Comparison of ENCODE assay signal across 10 mouse cellular contexts in genomic region chr4:136861806-136862205, GRCm38 (mm10). TPM values are rescaled to one million over a fixed set of nuclear protein-coding genes. Genes with fewer than 3 reads are reported as not detected.
DNase-seq lines count a peak whose midpoint lies in the region; ATAC-seq and TF ChIP-seq lines count a peak whose summit lies in the region.
"Had no signal": no experiment of that assay in that cellular context is flagged by ENCODE, and none has a peak within 500 bp of the region (broad histone marks: within the 10 kb centered on the region; RNA-seq: fewer than 3 reads in every experiment).

No protein-coding gene starts in this region.

- H3K27ac ChIP-seq in ES-Bruce4 (ENCODE audit: insufficient read depth, low read length) = no peak overlapping the region
- peak overlapping the region; percentile 49 for H3K27ac ChIP-seq in hindbrain, embryonic 14.5 days
- H3K27ac ChIP-seq in neural tube, embryonic 11.5 days (ENCODE audit: low read depth, low read length) = peak overlapping the region; percentile 83
- no peak overlapping the region for H3K27ac ChIP-seq in heart, embryonic 11.5 days (ENCODE audit: low read depth, low read length)
- H3K27ac ChIP-seq: lung, embryonic 15.5 days had no signal

- no peak for TF ChIP-seq EP300 in ES-Bruce4 (IDR thresholded peaks at IDR 0.05; ENCODE audit: insufficient read depth, low read depth, low read length)

- TF ChIP-seq POLR2A in ES-Bruce4 (IDR thresholded peaks at IDR 0.05; ENCODE audit: insufficient read depth, low read length) = no peak

- no peaks in the 10 kb centered on the region for H3K4me1 ChIP-seq in ES-Bruce4 (ENCODE audit: control insufficient read depth, insufficient read depth, low read length)
- H3K4me1 ChIP-seq in hindbrain, embryonic 14.5 days (replicated peaks; ENCODE audit: control insufficient read depth, insufficient read depth, low read length) = peaks cover 29% of the 10 kb centered on the region
- H3K4me1 ChIP-seq in neural tube, embryonic 11.5 days (ENCODE audit: control insufficient read depth, insufficient read depth, low read length) = peaks cover 23% of the 10 kb centered on the region
- peaks cover 4% of the 10 kb centered on the region; the same call in 1 of the 2 replicates for H3K4me1 ChIP-seq in heart, embryonic 11.5 days (ENCODE audit: control insufficient read depth, insufficient read depth, low read length)
- H3K4me1 ChIP-seq: lung, embryonic 15.5 days had no signal

- no peaks in the 10 kb centered on the region for H3K9me3 ChIP-seq in ES-Bruce4 (replicated peaks; ENCODE audit: control insufficient read depth, insufficient read depth, low read length, poor library complexity, severe bottlenecking)
- H3K9me3 ChIP-seq in hindbrain, embryonic 14.5 days (ENCODE audit: control insufficient read depth, low read length) = no peaks in the 10 kb centered on the region
- no peaks in the 10 kb centered on the region for H3K9me3 ChIP-seq in neural tube, embryonic 11.5 days (ENCODE audit: control insufficient read depth, low read length)
- no peaks in the 10 kb centered on the region for H3K9me3 ChIP-seq in heart, embryonic 11.5 days (replicated peaks; ENCODE audit: control insufficient read depth, low read length)
- H3K9me3 ChIP-seq: lung, embryonic 15.5 days had no signal

- H3K4me2 ChIP-seq in hindbrain, embryonic 14.5 days (replicated peaks) = no peak overlapping the region
- no peak overlapping the region for H3K4me2 ChIP-seq in neural tube, embryonic 11.5 days (ENCODE audit: low read depth)
- H3K4me2 ChIP-seq in heart, embryonic 11.5 days = no peak overlapping the region
- H3K4me2 ChIP-seq: lung, embryonic 15.5 days had no signal

- TF ChIP-seq CTCF in ES-Bruce4 (IDR thresholded peaks at IDR 0.05; ENCODE audit: low read depth, low read length) = no peak

- no peaks in the 10 kb centered on the region for H3K27me3 ChIP-seq in ES-Bruce4 (ENCODE audit: control insufficient read depth, insufficient read depth, low read length, poor library complexity, severe bottlenecking)
- H3K27me3 ChIP-seq in hindbrain, embryonic 14.5 days (ENCODE audit: control insufficient read depth, insufficient read depth, low read length) = no peaks in the 10 kb centered on the region
- H3K27me3 ChIP-seq in neural tube, embryonic 11.5 days (ENCODE audit: control insufficient read depth, insufficient read depth, low read length) = no peaks in the 10 kb centered on the region
- H3K27me3 ChIP-seq in heart, embryonic 11.5 days (ENCODE audit: control insufficient read depth, insufficient read depth, low read length) = peaks cover 77% of the 10 kb centered on the region

- ATAC-seq in hindbrain, embryonic 14.5 days (ENCODE audit: low FRiP score) = peak; percentile 42; the same call in 1 of the 2 replicates
- no peak for ATAC-seq in neural tube, embryonic 11.5 days (ENCODE audit: insufficient read depth, low FRiP score, low TSS enrichment)
- ATAC-seq in heart, embryonic 11.5 days (replicated peaks; ENCODE audit: insufficient number of reproducible peaks, low FRiP score, low TSS enrichment) = no peak

- 2% methylated on average over 17 of the region's 17 CpGs for WGBS in hindbrain, embryonic 14.5 days
- 4% methylated on average over 17 of the region's 17 CpGs for WGBS in neural tube, embryonic 11.5 days
- WGBS in heart, embryonic 11.5 days (ENCODE audit: insufficient replicate concordance) = 6% methylated on average over 17 of the region's 17 CpGs

- no peaks in the 10 kb centered on the region for H3K36me3 ChIP-seq in ES-Bruce4 (ENCODE audit: control insufficient read depth, insufficient read depth, low read length, poor library complexity, severe bottlenecking)
- no peaks in the 10 kb centered on the region for H3K36me3 ChIP-seq in hindbrain, embryonic 14.5 days (replicated peaks; ENCODE audit: control insufficient read depth, insufficient read depth)
- no peaks in the 10 kb centered on the region for H3K36me3 ChIP-seq in neural tube, embryonic 11.5 days (ENCODE audit: control insufficient read depth, insufficient read depth, low read length)
- no peaks in the 10 kb centered on the region for H3K36me3 ChIP-seq in heart, embryonic 11.5 days (ENCODE audit: control insufficient read depth, insufficient read depth, low read length)
- H3K36me3 ChIP-seq: lung, embryonic 15.5 days had no signal

- peak; percentile 58 for DNase-seq in embryo, embryonic 9.5 days (ENCODE audit: extremely low spot score)
- no peak for DNase-seq in hindbrain, embryonic 14.5 days (ENCODE audit: low spot score)
- DNase-seq in neural tube, embryonic 11.5 days (ENCODE audit: low spot score) = peak; percentile 36
- no peak for DNase-seq in kidney, adult 11 months
- no peak for DNase-seq in cerebellum, adult 18-20 months
- DNase-seq: layer of hippocampus, adult 9-11 months; thymus, adult 18-20 months had no signal

- peak overlapping the region; percentile 6; the same call in 1 of the 2 replicates for H3K4me3 ChIP-seq in ES-Bruce4 (ENCODE audit: low read depth, low read length)
- no peak overlapping the region for H3K4me3 ChIP-seq in hindbrain, embryonic 14.5 days (replicated peaks; ENCODE audit: low read length)
- no peak overlapping the region for H3K4me3 ChIP-seq in neural tube, embryonic 11.5 days (ENCODE audit: low read depth, low read length)
- no peak overlapping the region for H3K4me3 ChIP-seq in heart, embryonic 11.5 days (ENCODE audit: low read depth, low read length)
- H3K4me3 ChIP-seq: lung, embryonic 15.5 days had no signal

- H3K9ac ChIP-seq in ES-Bruce4 (ENCODE audit: low read depth, poor library complexity, severe bottlenecking) = peak overlapping the region; percentile 33; the same call in 1 of the 2 replicates
- H3K9ac ChIP-seq in hindbrain, embryonic 14.5 days = peak overlapping the region; percentile 9; the same call in 1 of the 2 replicates
- peak overlapping the region; percentile 52 for H3K9ac ChIP-seq in neural tube, embryonic 11.5 days (ENCODE audit: low read length)
- H3K9ac ChIP-seq in heart, embryonic 11.5 days (ENCODE audit: low read depth, low read length) = no peak overlapping the region
- H3K9ac ChIP-seq: lung, embryonic 15.5 days had no signal

RNA-seq across cellular contexts. Expression of gene C1qb, which starts 24.2 kb away (rescaled TPM):
- polyA plus RNA-seq in ES-Bruce4 (2011; ENCODE audit: insufficient read depth, insufficient read length, low read depth, missing spikeins) = not detected in 2 replicates
- polyA plus RNA-seq in hindbrain, embryonic 14.5 days (2014; fragmentation: Nextera tagmentation; extraction: Ambion mirVana) = 48.6 and 52.3 TPM in 2 replicates
- polyA plus RNA-seq in neural tube, embryonic 11.5 days (2014; fragmentation: Nextera tagmentation; extraction: Ambion mirVana) = 24.2 and 27.3 TPM in 2 replicates
- 14.8 and 17.0 TPM in 2 replicates for polyA plus RNA-seq in heart, embryonic 11.5 days (2014; fragmentation: Nextera tagmentation; extraction: Ambion mirVana)

RNA-seq across cellular contexts. Expression of gene Ephb2, which starts 26.0 kb away (rescaled TPM):
- polyA plus RNA-seq in ES-Bruce4 (2011; ENCODE audit: insufficient read depth, insufficient read length, low read depth, missing spikeins) = 15.1 and 15.5 TPM in 2 replicates
- polyA plus RNA-seq in hindbrain, embryonic 14.5 days (2014; fragmentation: Nextera tagmentation; extraction: Ambion mirVana) = 26.6 and 28.1 TPM in 2 replicates
- 20.4 and 21.0 TPM in 2 replicates for polyA plus RNA-seq in neural tube, embryonic 11.5 days (2014; fragmentation: Nextera tagmentation; extraction: Ambion mirVana)
- polyA plus RNA-seq in heart, embryonic 11.5 days (2014; fragmentation: Nextera tagmentation; extraction: Ambion mirVana) = 2.5 and 2.7 TPM in 2 replicates

RNA-seq across cellular contexts. Expression of gene C1qc, which starts 31.1 kb away (rescaled TPM):
- polyA plus RNA-seq in ES-Bruce4 (2011; ENCODE audit: insufficient read depth, insufficient read length, low read depth, missing spikeins) = not detected in 2 replicates
- polyA plus RNA-seq in hindbrain, embryonic 14.5 days (2014; fragmentation: Nextera tagmentation; extraction: Ambion mirVana) = 29.5 and 30.5 TPM in 2 replicates
- 12.3 and 13.3 TPM in 2 replicates for polyA plus RNA-seq in neural tube, embryonic 11.5 days (2014; fragmentation: Nextera tagmentation; extraction: Ambion mirVana)
- 7.1 and 7.4 TPM in 2 replicates for polyA plus RNA-seq in heart, embryonic 11.5 days (2014; fragmentation: Nextera tagmentation; extraction: Ambion mirVana)

RNA-seq across cellular contexts. Expression of gene C1qa, which starts 36.8 kb away (rescaled TPM):
- polyA plus RNA-seq in ES-Bruce4 (2011; ENCODE audit: insufficient read depth, insufficient read length, low read depth, missing spikeins) = not detected in 2 replicates
- 29.9 and 33.4 TPM in 2 replicates for polyA plus RNA-seq in hindbrain, embryonic 14.5 days (2014; fragmentation: Nextera tagmentation; extraction: Ambion mirVana)
- 11.8 and 13.8 TPM in 2 replicates for polyA plus RNA-seq in neural tube, embryonic 11.5 days (2014; fragmentation: Nextera tagmentation; extraction: Ambion mirVana)
- 8.1 and 8.8 TPM in 2 replicates for polyA plus RNA-seq in heart, embryonic 11.5 days (2014; fragmentation: Nextera tagmentation; extraction: Ambion mirVana)

Comparison
In these comparisons a context has a peak if more than half of its experiments do, and no peak if none do; other contexts are left out.
1. H3K27ac ChIP-seq: peak in hindbrain, embryonic 14.5 days (single experiment) and neural tube, embryonic 11.5 days (single experiment); none in ES-Bruce4 (single experiment) and heart, embryonic 11.5 days (single experiment).
2. DNase-seq: peak in embryo, embryonic 9.5 days (single experiment) and neural tube, embryonic 11.5 days (single experiment); none in hindbrain, embryonic 14.5 days (single experiment), kidney, adult 11 months (single experiment) and cerebellum, adult 18-20 months (0 of 2).
3. RNA of gene C1qb, which starts 24.2 kb away (polyA plus RNA-seq): 48.6 to 52.3 TPM in hindbrain, embryonic 14.5 days, 24.2 to 27.3 TPM in neural tube, embryonic 11.5 days and 14.8 to 17.0 TPM in heart, embryonic 11.5 days; not detected in ES-Bruce4; every median in the first group is over 10 times any median in the second.